Mouse (Mus musculus) adrenal gland, adult 8-10 months (tissue): Measurements from ENCODE around the gene Clic4. TPM values are rescaled to one million over a fixed set of nuclear protein-coding genes. Genes with fewer than 3 reads are reported as not detected.

Source experiments
- DNase-seq: peaks from one replicate; pipeline ENCODE4 v3.0.0; 2022
- total RNA-seq, 4 experiments: library from RNA; stranded (reverse); gene quantifications; 2 replicates each; pipeline ENCODE4 v1.2.4; 2022

Gene Clic4
- 10 to 100 TPM; 59.8 to 89.0 (median 74.4) TPM for total RNA-seq

GRCm38 (mm10) chr4:135272640-135273306 is at the start of gene Clic4:
Gene Clic4 (minus strand): TSS chr4:135272814.
- peak; percentile 99 for DNase-seq

- DNase-seq, result no peak
These were observed 45.4 kb upstream of the Clic4 start for GRCm38 (mm10) chr4:135317966-135318365.

- no peak for DNase-seq
These were observed 44.9 kb upstream of the Clic4 start for GRCm38 (mm10) chr4:135317539-135317938.

GRCm38 (mm10) chr4:135315287-135315686 is 42.7 kb upstream of the Clic4 start:
- DNase-seq, result no peak

- no peak for DNase-seq
These were observed 41.8 kb upstream of the Clic4 start for GRCm38 (mm10) chr4:135314419-135314832.

GRCm38 (mm10) chr4:135313761-135314241 is 41.2 kb upstream of the Clic4 start:
- DNase-seq, result no peak

- no peak for DNase-seq
These were observed 40.6 kb upstream of the Clic4 start for GRCm38 (mm10) chr4:135313111-135313691.

GRCm38 (mm10) chr4:135312706-135313105 is 40.1 kb upstream of the Clic4 start:
- peak; percentile 78 for DNase-seq

GRCm38 (mm10) chr4:135310371-135310770 is 37.8 kb upstream of the Clic4 start:
- no peak for DNase-seq

- no peak for DNase-seq
These were observed 37.1 kb upstream of the Clic4 start for GRCm38 (mm10) chr4:135309726-135310125.

- no peak for DNase-seq
These were observed 36.6 kb upstream of the Clic4 start for GRCm38 (mm10) chr4:135309112-135309659.

GRCm38 (mm10) chr4:135306971-135307632 is 34.5 kb upstream of the Clic4 start:
- no peak for DNase-seq

- DNase-seq, result peak; percentile 76
These were observed 33.9 kb upstream of the Clic4 start for GRCm38 (mm10) chr4:135306533-135306932.

- no peak for DNase-seq
These were observed 29.6 kb upstream of the Clic4 start for GRCm38 (mm10) chr4:135302261-135302660.

- DNase-seq, result no peak
These were observed 28.6 kb upstream of the Clic4 start for GRCm38 (mm10) chr4:135301166-135301565.

- no peak for DNase-seq
These were observed 27.8 kb upstream of the Clic4 start for GRCm38 (mm10) chr4:135300248-135301041.

GRCm38 (mm10) chr4:135298680-135299079 is 26.1 kb upstream of the Clic4 start:
- no peak for DNase-seq

- no peak for DNase-seq
These were observed 25.4 kb upstream of the Clic4 start for GRCm38 (mm10) chr4:135297931-135298546.

- DNase-seq, result no peak
These were observed 24.5 kb upstream of the Clic4 start for GRCm38 (mm10) chr4:135297146-135297545.

- DNase-seq, result no peak
These were observed 24.0 kb upstream of the Clic4 start for GRCm38 (mm10) chr4:135296565-135296964.

GRCm38 (mm10) chr4:135293813-135294212 is 21.2 kb upstream of the Clic4 start:
- DNase-seq, result no peak
